Mouse (Mus musculus): ENCODE measurements around the gene Cdk5r1. TPM values are rescaled to one million over a fixed set of nuclear protein-coding genes. Genes with fewer than 3 reads are reported as not detected.

The Cdk5r1 gene
- polyA plus RNA-seq, 1 experiment from 2014 or later = 4.5 TPM

DNA sequence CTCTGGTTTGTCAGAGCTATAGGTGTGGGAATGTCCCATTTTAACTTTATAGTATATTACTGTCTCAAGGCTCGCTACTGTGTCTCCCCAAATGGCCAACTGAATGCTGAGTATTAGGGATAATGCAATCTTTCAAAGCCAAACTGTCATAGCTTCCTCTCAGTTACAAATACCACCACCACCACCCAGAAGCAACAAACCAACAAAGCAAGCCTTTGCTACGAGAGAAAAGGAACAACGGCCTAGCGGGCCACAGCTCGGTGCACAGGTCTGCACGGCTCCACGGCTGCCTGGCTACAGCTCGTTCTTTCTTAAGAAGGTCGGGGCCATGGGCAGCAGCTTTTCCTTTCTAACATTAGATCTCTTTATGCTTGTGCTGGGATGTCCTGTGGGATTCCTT, 18.0 kb downstream of the Cdk5r1 start:
- H3K27ac ChIP-seq (replicated peaks) = no peak overlapping the region
- no peaks in the 10 kb centered on the region for H3K9me3 ChIP-seq (replicated peaks)
- WGBS = 77% methylated on average over 9 of the region's 9 CpGs
- H3K9ac ChIP-seq = no peak overlapping the region
- ATAC-seq (ENCODE audit: insufficient number of reproducible peaks, low FRiP score, low TSS enrichment, low read depth) = no peak
- no peaks in the 10 kb centered on the region for H3K36me3 ChIP-seq
- H3K4me2 ChIP-seq (replicated peaks) = no peak overlapping the region
- peaks cover 28% of the 10 kb centered on the region for H3K4me1 ChIP-seq
- H3K27me3 ChIP-seq = no peaks in the 10 kb centered on the region
- H3K4me3 ChIP-seq (replicated peaks) = no peak overlapping the region

DNA sequence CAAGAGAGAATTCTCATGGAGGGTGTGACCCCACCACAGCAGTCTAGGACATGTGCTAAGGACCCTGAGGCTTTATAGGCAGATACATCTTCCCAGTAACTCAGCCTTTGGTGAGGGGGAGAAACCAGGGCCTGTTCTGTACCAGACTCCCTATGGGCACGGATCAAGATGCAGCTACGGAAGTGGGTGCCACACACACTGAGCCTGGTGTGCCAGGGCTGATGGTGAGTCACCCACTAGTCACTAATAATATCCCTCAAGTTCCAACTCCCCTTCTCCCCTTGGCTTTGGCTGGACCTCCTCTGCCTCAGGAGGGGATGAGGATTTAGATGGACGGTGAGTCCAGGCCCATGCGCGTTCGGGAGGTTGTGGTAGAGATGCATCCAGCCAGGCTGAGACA, 19.1 kb downstream of the Cdk5r1 start:
- peaks cover 21% of the 10 kb centered on the region for H3K4me1 ChIP-seq
- WGBS = 91% methylated on average over 6 of the region's 6 CpGs
- no peaks in the 10 kb centered on the region for H3K36me3 ChIP-seq
- H3K4me2 ChIP-seq (replicated peaks) = no peak overlapping the region
- H3K27ac ChIP-seq (replicated peaks) = no peak overlapping the region
- H3K27me3 ChIP-seq = no peaks in the 10 kb centered on the region
- H3K9ac ChIP-seq = no peak overlapping the region
- ATAC-seq (ENCODE audit: insufficient number of reproducible peaks, low FRiP score, low TSS enrichment, low read depth) = no peak
- no peaks in the 10 kb centered on the region for H3K9me3 ChIP-seq (replicated peaks)
- H3K4me3 ChIP-seq (replicated peaks) = no peak overlapping the region

DNA sequence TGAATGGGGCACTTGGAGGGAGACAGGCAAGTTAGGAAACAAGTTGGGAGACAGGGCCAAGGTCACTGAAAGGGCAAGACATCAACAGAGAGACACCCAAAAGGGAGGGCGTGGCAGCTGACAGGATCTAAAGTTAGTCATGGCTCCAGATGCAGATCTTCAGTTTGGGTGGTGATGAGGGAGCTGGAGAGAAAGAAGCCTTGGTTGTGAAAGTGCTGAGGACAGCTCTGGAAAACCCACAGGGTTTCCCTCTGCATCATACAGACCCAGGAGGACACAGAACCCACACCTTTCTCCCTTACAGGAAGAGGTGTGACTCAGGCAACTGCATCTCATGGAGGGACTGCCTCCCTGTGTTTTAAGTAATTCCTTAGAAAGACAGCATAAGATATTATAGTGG, 19.8 kb downstream of the Cdk5r1 start:
- Histone ChIP-seq H3K27me3 (no peaks in the 10 kb centered on the region), H3K27ac (replicated peaks) (no peak overlapping the region), H3K36me3 (no peaks in the 10 kb centered on the region), H3K4me2 (replicated peaks) (no peak overlapping the region), H3K4me3 (replicated peaks) (no peak overlapping the region), H3K9me3 (replicated peaks) (no peaks in the 10 kb centered on the region), H3K4me1 (peaks cover 17% of the 10 kb centered on the region), H3K9ac (no peak overlapping the region)
- WGBS = 77% methylated on average over 1 of the region's 1 CpGs
- no peak for ATAC-seq (ENCODE audit: insufficient number of reproducible peaks, low FRiP score, low TSS enrichment, low read depth)

DNA sequence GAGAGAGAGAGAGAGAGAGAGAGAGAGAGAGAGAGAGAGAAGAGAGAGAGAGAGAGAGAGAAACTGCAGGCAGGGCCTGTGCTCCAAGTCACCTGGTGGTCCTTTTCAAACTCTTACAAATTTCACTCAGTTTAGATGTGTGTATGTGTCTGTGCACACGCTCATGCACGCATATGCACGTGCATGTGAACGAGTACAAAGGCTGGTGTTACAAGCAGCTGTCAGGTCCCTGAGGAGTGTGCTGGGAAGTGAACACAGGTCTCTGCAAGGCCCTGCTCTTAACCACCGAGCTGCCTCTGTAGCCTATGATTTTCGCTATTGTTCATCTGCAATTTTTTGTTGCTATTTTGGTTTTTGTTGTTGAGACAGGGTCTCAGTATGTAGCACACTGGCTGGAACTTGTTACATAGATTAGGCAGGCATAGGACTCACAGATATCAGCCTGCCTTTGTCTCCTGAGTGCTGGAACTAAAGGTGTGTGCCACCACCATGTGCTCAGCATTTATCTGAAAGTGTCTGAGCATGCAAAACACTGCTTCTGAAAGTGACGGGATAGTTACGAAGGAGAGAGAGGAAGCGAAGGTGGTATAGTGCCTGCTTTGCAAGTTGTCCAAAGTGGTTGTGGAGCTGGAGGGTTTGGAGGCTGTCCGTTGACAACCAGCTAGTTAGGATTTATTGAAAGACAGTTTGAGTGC, 20.5 kb downstream of the Cdk5r1 start:
- Histone ChIP-seq H3K27ac (replicated peaks) (no peak overlapping the region), H3K27me3 (no peaks in the 10 kb centered on the region), H3K36me3 (no peaks in the 10 kb centered on the region), H3K9me3 (replicated peaks) (no peaks in the 10 kb centered on the region), H3K9ac (no peak overlapping the region), H3K4me3 (replicated peaks) (no peak overlapping the region), H3K4me2 (replicated peaks) (no peak overlapping the region), H3K4me1 (peaks cover 17% of the 10 kb centered on the region)
- 70% methylated on average over 10 of the region's 10 CpGs for WGBS
- no peak for ATAC-seq (ENCODE audit: insufficient number of reproducible peaks, low FRiP score, low TSS enrichment, low read depth)

DNA sequence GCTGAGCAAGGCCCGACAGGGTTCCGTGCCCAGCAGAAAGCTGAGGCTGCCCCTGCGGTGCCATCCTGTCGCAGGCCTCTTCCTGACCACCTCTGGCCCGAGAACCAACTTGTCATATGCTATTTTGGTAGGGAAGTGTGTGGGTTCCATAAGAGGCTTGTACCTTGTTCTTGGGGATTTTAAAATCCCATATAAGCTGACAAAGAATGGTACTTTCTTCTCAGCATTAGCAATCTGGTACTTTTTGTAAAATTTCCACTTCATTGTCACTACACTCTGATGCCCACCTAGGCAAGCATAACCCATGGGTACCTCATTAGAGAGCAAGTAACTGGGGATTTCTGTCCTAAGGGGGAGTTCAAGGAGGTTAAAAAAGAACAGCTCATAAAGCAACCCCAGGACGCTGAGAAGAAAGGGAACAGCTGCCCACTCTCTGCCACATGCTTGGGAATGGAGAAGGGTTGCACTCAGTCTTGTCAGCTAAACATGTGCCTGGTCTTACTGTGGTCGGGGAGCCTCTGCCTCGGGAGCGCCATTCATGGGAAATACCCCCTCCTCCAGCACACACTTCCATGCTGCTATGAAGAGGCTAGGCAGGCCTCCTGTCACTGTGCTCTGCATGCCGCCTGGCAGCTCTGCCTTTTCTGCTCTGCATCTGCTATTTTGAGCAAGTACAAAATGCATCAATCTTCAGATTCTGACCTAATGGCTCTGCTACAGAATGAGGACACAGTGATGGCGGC, 21.7 kb downstream of the Cdk5r1 start:
- Histone ChIP-seq H3K9me3 (replicated peaks) (no peaks in the 10 kb centered on the region), H3K36me3 (no peaks in the 10 kb centered on the region), H3K9ac (no peak overlapping the region), H3K4me2 (replicated peaks) (no peak overlapping the region), H3K27ac (replicated peaks) (peak overlapping the region; percentile 56), H3K27me3 (no peaks in the 10 kb centered on the region), H3K4me3 (replicated peaks) (no peak overlapping the region), H3K4me1 (peaks cover 18% of the 10 kb centered on the region)
- WGBS = 63% methylated on average over 11 of the region's 11 CpGs
- peak; percentile 49; the same call in 1 of the 2 replicates for ATAC-seq (ENCODE audit: insufficient number of reproducible peaks, low FRiP score, low TSS enrichment, low read depth)

DNA sequence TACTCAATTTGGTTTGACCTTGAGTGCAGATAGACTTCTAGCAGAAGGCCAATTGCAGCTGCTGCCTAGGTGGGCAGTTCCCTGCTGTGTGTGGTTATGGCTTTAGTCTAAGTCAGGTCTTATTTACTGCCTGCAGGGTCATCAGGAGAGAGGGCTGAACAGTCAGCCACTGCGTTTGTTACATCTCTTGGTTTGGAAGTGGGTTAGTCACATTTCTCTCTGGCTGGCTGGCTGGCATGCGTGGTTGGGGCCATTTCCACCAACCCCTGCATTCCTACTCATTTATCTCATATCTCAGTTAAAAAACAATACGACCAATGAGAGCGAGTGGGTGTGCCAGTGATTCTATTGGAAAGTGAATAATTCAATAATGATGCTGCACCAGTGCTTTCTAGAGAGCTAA, 22.7 kb downstream of the Cdk5r1 start:
- Histone ChIP-seq H3K36me3 (no peaks in the 10 kb centered on the region), H3K4me2 (replicated peaks) (no peak overlapping the region), H3K9ac (no peak overlapping the region), H3K27me3 (no peaks in the 10 kb centered on the region), H3K9me3 (replicated peaks) (no peaks in the 10 kb centered on the region), H3K27ac (replicated peaks) (no peak overlapping the region), H3K4me3 (replicated peaks) (no peak overlapping the region), H3K4me1 (peaks cover 28% of the 10 kb centered on the region)
- no peak for ATAC-seq (ENCODE audit: insufficient number of reproducible peaks, low FRiP score, low TSS enrichment, low read depth)
- 69% methylated on average over 4 of the region's 4 CpGs for WGBS

DNA sequence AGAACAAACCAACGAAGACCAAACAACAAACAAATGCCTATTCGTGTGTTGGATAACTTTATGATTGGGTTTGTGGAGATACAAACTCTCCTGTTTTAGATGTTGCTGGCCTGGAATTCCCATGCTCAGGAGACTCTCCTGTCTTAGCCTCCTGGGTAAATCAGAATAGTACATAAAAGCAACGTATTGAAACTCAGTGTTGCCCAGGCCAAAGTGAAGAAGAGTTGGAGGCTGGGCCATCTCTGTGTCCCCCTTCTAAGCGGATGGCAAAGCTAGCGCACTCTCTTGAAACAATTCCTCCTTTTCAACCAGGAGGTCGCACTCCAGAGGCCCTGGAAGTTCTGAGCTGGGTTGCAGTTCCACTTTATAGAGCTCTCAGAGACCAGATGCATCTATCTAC, 26.5 kb downstream of the Cdk5r1 start:
- Histone ChIP-seq H3K27me3 (no peaks in the 10 kb centered on the region), H3K9ac (no peak overlapping the region), H3K9me3 (replicated peaks) (no peaks in the 10 kb centered on the region), H3K4me3 (replicated peaks) (no peak overlapping the region), H3K4me1 (peaks cover 27% of the 10 kb centered on the region), H3K4me2 (replicated peaks) (no peak overlapping the region), H3K27ac (replicated peaks) (no peak overlapping the region), H3K36me3 (no peaks in the 10 kb centered on the region)
- no peak for ATAC-seq (ENCODE audit: insufficient number of reproducible peaks, low FRiP score, low TSS enrichment, low read depth)
- WGBS = 88% methylated on average over 6 of the region's 6 CpGs

DNA sequence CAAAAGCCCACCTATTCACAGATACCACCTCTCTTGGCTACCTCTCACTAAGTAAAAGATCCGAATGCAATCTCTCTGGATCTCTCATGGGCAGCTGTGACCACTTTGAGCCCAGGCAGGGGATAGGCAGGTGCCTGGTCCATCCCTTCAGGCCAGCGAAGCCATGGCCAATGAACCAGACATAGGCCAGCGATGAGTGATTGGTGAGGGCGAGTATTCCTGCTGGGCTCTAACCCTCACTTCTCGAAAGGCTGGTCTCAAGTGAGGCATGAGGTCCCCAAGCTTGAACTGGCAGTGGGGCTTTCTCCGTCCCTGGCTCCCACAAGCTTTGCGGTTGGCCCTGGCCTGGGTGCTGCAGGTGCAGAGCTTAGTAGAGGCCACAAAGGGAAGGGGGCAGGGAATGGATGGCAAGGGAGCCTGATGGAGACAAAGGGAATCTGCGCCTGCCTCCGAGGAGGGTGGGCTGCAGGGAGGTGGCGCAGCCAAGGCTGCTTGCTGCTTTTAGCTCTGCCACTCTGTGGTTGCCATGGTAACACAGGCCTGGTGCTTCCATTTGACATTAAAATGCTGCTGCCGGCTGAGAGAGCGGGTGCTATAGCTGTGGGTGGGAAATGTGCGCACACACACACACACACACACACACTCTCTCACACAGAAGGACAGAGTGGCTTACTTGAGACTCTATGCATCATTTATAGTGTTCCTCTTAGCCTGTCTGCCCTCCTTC, 27.1 kb downstream of the Cdk5r1 start:
- Histone ChIP-seq H3K4me3 (replicated peaks) (no peak overlapping the region), H3K9ac (no peak overlapping the region), H3K9me3 (replicated peaks) (no peaks in the 10 kb centered on the region), H3K27ac (replicated peaks) (0 out of 2 replicates have a peak overlapping the region, but pooled peaks have one; percentile 17), H3K4me1 (peaks cover 29% of the 10 kb centered on the region), H3K4me2 (replicated peaks) (0 out of 2 replicates have a peak overlapping the region, but pooled peaks have one; percentile 17), H3K27me3 (no peaks in the 10 kb centered on the region), H3K36me3 (no peaks in the 10 kb centered on the region)
- WGBS = 31% methylated on average over 13 of the region's 13 CpGs
- ATAC-seq (ENCODE audit: insufficient number of reproducible peaks, low FRiP score, low TSS enrichment, low read depth) = 0 out of 2 replicates have a peak, but pooled peaks have one; percentile 26

DNA sequence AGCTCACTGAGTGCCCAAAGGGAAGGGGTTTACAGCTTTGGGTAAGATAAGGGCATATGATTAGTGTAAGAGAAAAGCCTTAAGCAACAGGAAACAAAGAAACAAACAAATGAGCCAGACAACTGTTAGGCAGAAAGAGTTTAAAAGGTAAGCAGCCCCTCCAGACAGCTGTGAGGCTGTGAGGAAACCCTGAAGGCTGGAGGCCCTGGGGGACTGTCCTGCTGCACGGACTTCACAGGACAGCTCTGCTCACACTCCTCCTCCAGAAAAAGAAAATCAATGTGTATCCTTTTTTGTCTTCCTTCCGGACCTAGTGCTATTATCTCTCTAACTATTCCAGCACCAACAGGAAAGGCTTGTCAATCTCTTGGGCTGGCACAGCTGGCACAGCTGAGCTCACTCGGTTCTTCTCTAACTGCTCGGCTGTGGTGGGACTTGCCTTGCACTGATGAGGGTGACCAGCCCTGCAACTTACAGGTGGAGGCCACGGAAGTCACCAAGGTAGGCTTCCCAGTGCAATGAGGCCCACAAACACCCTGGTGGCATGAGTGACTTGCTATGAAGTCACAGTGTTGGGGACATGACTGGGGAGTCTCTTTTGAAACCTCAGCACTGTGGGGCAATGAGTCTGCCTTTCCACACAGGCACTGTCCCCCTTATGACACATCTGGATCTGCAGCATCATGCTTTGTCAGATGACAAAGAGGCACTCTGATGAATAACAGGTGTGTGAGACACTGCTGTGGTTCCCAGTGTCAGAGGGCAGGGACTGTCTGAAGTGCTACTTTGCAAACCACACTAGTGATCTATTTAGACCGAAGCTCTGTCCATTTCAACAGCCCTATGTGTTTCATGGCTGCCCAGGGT, 27.9 kb downstream of the Cdk5r1 start:
- H3K27ac ChIP-seq (replicated peaks) = 0 out of 2 replicates have a peak overlapping the region, but pooled peaks have one; percentile 17
- H3K4me1 ChIP-seq = peaks cover 28% of the 10 kb centered on the region
- H3K4me2 ChIP-seq (replicated peaks) = no peak overlapping the region
- H3K9me3 ChIP-seq (replicated peaks) = no peaks in the 10 kb centered on the region
- no peak overlapping the region for H3K4me3 ChIP-seq (replicated peaks)
- 30% methylated on average over 6 of the region's 6 CpGs for WGBS
- H3K36me3 ChIP-seq = no peaks in the 10 kb centered on the region
- H3K9ac ChIP-seq = peak overlapping the region; percentile 18; the same call in 1 of the 2 replicates
- H3K27me3 ChIP-seq = no peaks in the 10 kb centered on the region
- no peak for ATAC-seq (ENCODE audit: insufficient number of reproducible peaks, low FRiP score, low TSS enrichment, low read depth)

DNA sequence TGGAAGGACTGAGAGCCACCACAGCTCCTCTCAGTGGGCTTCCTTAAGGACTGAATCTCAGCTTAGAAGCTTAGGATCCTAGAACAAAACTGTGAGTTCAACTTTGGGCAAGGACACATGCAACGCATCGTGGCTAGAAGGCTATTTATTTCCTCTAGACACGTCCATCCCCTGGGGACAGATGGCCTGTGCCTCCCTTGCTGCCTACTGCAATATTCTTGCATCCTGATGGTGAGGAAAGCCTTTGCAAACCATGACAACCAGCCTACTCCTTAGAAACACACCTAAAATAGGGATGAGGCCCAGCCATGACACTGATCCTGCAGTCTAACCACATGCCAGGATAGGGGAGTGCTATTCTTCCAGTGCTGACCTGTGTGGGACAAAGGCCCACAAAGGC, 28.8 kb downstream of the Cdk5r1 start:
- Histone ChIP-seq H3K4me3 (replicated peaks) (no peak overlapping the region), H3K9me3 (replicated peaks) (no peaks in the 10 kb centered on the region), H3K4me2 (replicated peaks) (no peak overlapping the region), H3K36me3 (no peaks in the 10 kb centered on the region), H3K27ac (replicated peaks) (no peak overlapping the region), H3K27me3 (no peaks in the 10 kb centered on the region), H3K9ac (no peak overlapping the region), H3K4me1 (peaks cover 27% of the 10 kb centered on the region)
- no peak for ATAC-seq (ENCODE audit: insufficient number of reproducible peaks, low FRiP score, low TSS enrichment, low read depth)
- WGBS = 76% methylated on average over 3 of the region's 3 CpGs

Data from embryonic facial prominence, embryonic 15.5 days (tissue).